Mouse (Mus musculus) spleen, adult 2 months (tissue): ENCODE measurements around the gene Gm20388.

Experiments
- CTCF ChIP-seq: fragments of 200-500 bp; IDR thresholded peaks from 2 replicates; pipeline ENCODE4 v1.5.1; 2011; ENCODE audit warnings: mild to moderate bottlenecking, inconsistent platforms; ENCODE audit not compliant: insufficient read depth, insufficient read length, insufficient replicate concordance; ENCODE audit errors: extremely low read depth
- POLR2A ChIP-seq: fragments of 200-500 bp; IDR thresholded peaks from 2 replicates; pipeline ENCODE4 v1.6.1; 2011; ENCODE audit warnings: low read depth, low read length, inconsistent platforms

GRCm38 (mm10) chr8:123141741-123142462 is 3231.3 kb downstream of the Gm20388 start:
- no peak for TF ChIP-seq CTCF
- no peak for TF ChIP-seq POLR2A
